ENCODE assay signal across 12 mouse cellular contexts in genomic region chr2:135259136-135259535, GRCm38 (mm10).
A peak's percentile ranks its signal among the peaks of the same experiment; 100 is the strongest.
DNase-seq lines count a peak whose midpoint lies in the region; ATAC-seq and TF ChIP-seq lines count a peak whose summit lies in the region.
"Had no signal": no experiment of that assay in that cellular context is flagged by ENCODE, and none has a peak within 500 bp of the region (broad histone marks: within the 10 kb centered on the region; RNA-seq: fewer than 3 reads in every experiment).

No protein-coding gene starts in this region.

- peak; percentile 35 for DNase-seq in adrenal gland, adult 2 months
- no peak for DNase-seq in adrenal gland, adult 18-20 months (ENCODE audit: low spot score in 2 of 2)
- DNase-seq in limb, embryonic 14.5 days (ENCODE audit: low spot score): peak; percentile 15
- DNase-seq in limb, embryonic 10.5 days (ENCODE audit: low spot score): no peak
- DNase-seq in heart, postnatal 25 days (ENCODE audit: low spot score): peak; percentile 26
- peak; percentile 65 for DNase-seq in lung, postnatal 10 days
- no peak for DNase-seq in spleen, postnatal 36 days (ENCODE audit: low spot score in 2 of 2)
- DNase-seq in hindbrain, embryonic 14.5 days (ENCODE audit: low spot score): no peak
- DNase-seq: cerebellum, adult 9-10 months; left cerebral cortex, postnatal 4 days had no signal

- H3K9ac ChIP-seq in limb, embryonic 14.5 days (ENCODE audit: low read depth, low read length, severe bottlenecking): no peak overlapping the region
- H3K9ac ChIP-seq in hindbrain, embryonic 14.5 days: no peak overlapping the region

- H3K27me3 ChIP-seq in limb, embryonic 14.5 days (ENCODE audit: control insufficient read depth, insufficient read depth, low read length): no peaks in the 10 kb centered on the region
- H3K27me3 ChIP-seq in limb, embryonic 10.5 days (ENCODE audit: low read depth, poor library complexity, severe bottlenecking): no peaks in the 10 kb centered on the region
- no peaks in the 10 kb centered on the region for H3K27me3 ChIP-seq in hindbrain, embryonic 14.5 days (ENCODE audit: control insufficient read depth, insufficient read depth, low read length)

- ATAC-seq in limb, embryonic 14.5 days (ENCODE audit: low FRiP score, low read depth): no peak
- ATAC-seq in hindbrain, embryonic 14.5 days (ENCODE audit: low FRiP score): no peak
- ATAC-seq: intestine, embryonic 16.5 days; Patski had no signal

- H3K4me3 ChIP-seq in limb, embryonic 14.5 days (replicated peaks; ENCODE audit: low read length): no peak overlapping the region
- H3K4me3 ChIP-seq in limb, embryonic 10.5 days: no peak overlapping the region
- H3K4me3 ChIP-seq in hindbrain, embryonic 14.5 days (replicated peaks; ENCODE audit: low read length): no peak overlapping the region

- no peaks in the 10 kb centered on the region for H3K36me3 ChIP-seq in limb, embryonic 14.5 days (ENCODE audit: control insufficient read depth, insufficient read depth, low read length)
- H3K36me3 ChIP-seq in limb, embryonic 10.5 days: no peaks in the 10 kb centered on the region
- no peaks in the 10 kb centered on the region for H3K36me3 ChIP-seq in hindbrain, embryonic 14.5 days (replicated peaks; ENCODE audit: control insufficient read depth, insufficient read depth)

- 63% methylated on average over 3 of the region's 3 CpGs for WGBS in limb, embryonic 14.5 days
- WGBS in limb, embryonic 10.5 days: 86% methylated on average over 3 of the region's 3 CpGs
- WGBS in hindbrain, embryonic 14.5 days: 57% methylated on average over 3 of the region's 3 CpGs

- H3K9me3 ChIP-seq in limb, embryonic 14.5 days (ENCODE audit: control insufficient read depth, low read length): no peaks in the 10 kb centered on the region
- H3K9me3 ChIP-seq in limb, embryonic 10.5 days (replicated peaks): no peaks in the 10 kb centered on the region
- no peaks in the 10 kb centered on the region for H3K9me3 ChIP-seq in hindbrain, embryonic 14.5 days (ENCODE audit: control insufficient read depth, low read length)

- intact Hi-C loops in heart, postnatal 25 days (cut with DNase I): no loop called here

- H3K4me2 ChIP-seq in limb, embryonic 14.5 days (replicated peaks; ENCODE audit: low read depth, low read length, severe bottlenecking): no peak overlapping the region
- no peak overlapping the region for H3K4me2 ChIP-seq in hindbrain, embryonic 14.5 days (replicated peaks)

- TF ChIP-seq POLR2A in limb, embryonic 14.5 days (IDR thresholded peaks at IDR 0.05; ENCODE audit: borderline replicate concordance, extremely low read depth, insufficient read depth, insufficient read length): no peak

- H3K4me1 ChIP-seq in limb, embryonic 14.5 days (ENCODE audit: control insufficient read depth, insufficient read depth, low read length): no peaks in the 10 kb centered on the region
- H3K4me1 ChIP-seq in limb, embryonic 10.5 days: no peaks in the 10 kb centered on the region
- H3K4me1 ChIP-seq in hindbrain, embryonic 14.5 days (replicated peaks; ENCODE audit: control insufficient read depth, insufficient read depth, low read length): no peaks in the 10 kb centered on the region

- H3K27ac ChIP-seq in limb, embryonic 14.5 days (replicated peaks; ENCODE audit: low read depth, low read length): no peak overlapping the region
- H3K27ac ChIP-seq in limb, embryonic 10.5 days: no peak overlapping the region
- no peak overlapping the region for H3K27ac ChIP-seq in hindbrain, embryonic 14.5 days

Comparison
In these comparisons a context has a peak if more than half of its experiments do, and no peak if none do; other contexts are left out.
1. DNase-seq: peak in adrenal gland, adult 2 months (single experiment), limb, embryonic 14.5 days (single experiment), heart, postnatal 25 days (single experiment) and lung, postnatal 10 days (single experiment); none in adrenal gland, adult 18-20 months (0 of 2), limb, embryonic 10.5 days (single experiment), spleen, postnatal 36 days (0 of 2) and hindbrain, embryonic 14.5 days (single experiment).